Mouse (Mus musculus): ENCODE data around the gene Rc3h1.
"Not testable (repeated sequence)": the region's sequence is repeated elsewhere in the genome, so short reads cannot be mapped to it uniquely, and the experiment has no call there.

Rc3h1 gene

DNA sequence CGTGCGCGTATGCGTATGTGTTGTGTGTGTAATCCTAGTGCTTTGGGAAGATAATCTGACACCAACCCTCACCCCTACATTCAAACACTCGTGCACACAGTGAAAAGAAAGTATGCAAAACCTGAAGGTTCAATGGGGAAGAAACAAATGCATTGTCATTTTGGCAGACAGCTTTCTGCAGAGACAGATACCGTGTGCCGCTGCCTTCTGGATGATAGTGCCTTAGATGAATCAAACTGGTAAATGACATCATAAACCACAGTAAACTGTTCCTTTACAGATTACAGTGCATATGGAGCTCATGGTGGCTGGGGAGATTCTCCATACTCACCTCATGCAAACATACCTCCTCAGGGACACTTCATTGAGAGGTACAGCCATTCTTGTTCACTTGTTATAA is 57.0 kb downstream of the Rc3h1 start:
- no peak for DNase-seq (ENCODE audit: low read depth, low spot score)

DNA sequence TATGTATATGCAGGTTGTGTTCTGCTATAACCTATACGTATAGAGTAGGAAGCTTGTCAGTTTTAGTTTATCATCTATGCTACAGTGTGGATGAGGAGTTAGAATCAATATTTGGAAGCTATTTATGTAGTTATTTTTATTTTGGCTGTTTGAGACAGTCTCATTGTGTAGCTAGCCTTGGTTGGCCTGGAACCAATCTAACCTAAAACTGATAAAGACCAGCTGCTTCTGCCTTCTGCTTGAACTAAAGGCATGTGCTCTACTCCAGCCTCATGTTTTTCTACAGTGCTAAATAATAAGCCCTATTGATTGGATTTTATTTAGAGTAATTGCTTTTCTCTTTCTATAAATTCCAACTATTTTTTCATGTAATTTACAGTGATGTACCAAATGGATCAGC is 61.0 kb downstream of the Rc3h1 start:
- DNase-seq (ENCODE audit: low read depth, low spot score), result no peak

DNA sequence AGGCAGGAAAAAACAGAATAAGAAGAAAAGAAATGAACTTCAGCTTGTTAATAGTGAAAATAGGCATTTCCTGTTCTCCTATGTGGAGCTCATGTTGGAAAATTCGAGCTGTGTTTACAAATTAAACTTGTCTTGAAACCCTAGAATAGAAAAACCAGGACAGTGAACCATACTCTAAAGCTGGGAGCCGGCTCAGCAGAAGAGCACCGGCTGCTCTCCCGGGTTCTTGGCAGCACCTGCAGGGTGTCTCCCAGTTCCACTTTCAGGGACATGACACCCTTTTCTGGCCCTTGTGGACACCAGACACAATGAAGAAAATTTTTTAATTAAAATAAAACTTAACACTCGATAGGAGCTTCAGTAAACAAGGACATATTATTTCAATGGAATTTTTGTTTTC is 62.4 kb downstream of the Rc3h1 start:
- DNase-seq (ENCODE audit: low read depth, low spot score), result no peak

DNA sequence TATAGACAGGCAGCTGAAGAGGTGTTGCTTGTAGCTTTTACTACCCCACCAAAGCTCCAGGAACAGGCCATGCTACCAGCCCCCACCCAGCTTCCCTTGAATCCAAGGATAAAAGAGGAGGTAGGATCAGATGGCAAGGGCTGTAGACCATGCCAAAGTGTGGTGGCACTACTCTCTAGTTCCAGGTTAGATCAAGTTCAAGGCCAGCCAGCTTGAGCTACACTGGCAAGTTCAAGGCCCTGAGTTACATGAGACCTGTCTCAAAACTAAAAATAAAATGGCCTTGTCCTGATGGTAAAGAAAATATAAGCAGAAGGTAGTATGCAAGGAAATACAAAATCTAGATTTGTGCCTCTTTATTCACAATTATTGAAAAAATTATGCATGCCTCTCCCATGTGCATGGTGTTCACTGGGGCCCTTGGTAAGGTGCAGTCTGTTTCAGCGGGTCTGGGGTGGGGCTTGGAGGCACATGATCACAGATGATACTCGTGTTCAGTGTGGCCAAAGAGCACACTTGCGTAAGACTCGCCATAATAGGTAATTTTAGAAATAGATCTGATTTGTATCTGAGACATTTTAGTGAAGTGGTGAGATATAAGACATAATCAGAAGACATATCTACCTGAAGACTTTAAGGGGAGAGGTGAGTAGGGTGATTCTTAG is 72.0 kb downstream of the Rc3h1 start, which contains the start of gene Serpinc1:
Gene Serpinc1, plus strand, starts transcription at position 515 of the 665 bp plus-strand sequence.
- DNase-seq (ENCODE audit: low read depth, low spot score), result no peak

DNA sequence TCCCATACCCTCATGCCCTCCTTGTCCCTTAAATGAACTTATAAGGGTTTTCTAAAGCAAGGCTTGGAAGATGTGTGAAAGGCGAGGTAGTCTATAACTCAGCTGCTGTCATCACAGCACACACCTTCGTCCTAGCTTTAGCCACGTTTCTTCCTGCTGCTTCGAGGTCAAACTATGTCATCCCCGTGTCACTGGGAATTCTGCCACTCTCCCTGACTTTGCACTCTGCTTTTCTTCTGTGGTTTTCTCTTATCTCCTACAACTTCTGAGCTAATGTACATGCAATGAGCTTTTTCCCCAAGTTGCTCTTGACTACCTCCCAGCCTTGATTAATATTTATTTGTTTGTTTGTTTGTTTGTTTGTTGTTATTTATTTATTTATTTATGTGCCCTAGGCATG is 73.8 kb downstream of the Rc3h1 start:
- DNase-seq (ENCODE audit: low read depth, low spot score), result no peak

DNA sequence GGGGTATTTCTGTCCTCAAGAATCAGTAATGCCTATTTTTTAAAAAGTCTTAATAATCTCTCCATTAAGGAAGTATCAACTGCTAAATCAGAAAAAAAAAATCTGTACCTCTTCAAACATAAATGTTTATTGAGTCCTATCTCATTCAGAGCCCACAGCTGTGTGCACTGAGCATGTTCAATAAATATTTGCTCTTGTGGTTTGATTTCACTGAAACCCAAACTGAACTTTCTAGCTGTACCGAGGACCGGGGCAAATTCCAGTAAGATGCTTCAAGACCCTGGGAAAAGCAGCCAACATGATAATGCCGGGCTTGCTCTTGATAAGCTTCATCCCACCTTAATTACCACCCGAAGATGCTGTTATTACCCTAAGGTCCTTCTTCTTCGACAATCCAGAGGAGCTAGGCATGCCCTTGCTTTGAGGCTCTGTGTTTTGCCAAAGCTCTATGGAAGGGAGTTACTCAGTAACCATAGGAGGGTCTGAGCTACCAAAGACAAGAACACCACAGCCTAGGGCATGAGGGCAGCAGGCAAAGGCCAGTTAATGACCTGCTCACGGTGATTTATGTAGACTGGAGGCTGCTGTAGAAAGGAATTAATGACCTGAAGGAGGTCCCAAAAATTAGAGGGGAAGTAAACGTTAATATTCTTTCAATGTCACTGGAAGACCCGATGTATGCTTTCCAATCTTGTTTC is 74.5 kb downstream of the Rc3h1 start:
- DNase-seq (ENCODE audit: low read depth, low spot score), result no peak

DNA sequence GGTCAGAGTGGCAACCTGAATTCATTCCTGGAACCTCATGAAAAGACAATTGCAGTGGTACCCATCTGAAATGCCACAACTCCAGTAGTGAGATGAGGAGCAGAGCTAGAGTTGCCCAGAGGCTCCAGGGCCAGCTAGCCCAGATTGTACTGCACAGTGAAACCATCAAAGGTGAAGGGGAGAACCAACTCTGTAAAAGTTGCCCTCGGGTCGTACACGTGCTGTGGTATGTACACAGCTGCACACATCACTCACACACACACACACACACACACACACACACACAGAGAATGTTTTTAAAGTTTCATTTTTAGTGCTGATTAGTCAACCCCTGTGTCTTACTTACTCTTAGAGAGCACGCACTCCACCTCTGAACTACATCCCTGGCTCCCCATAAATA is 75.1 kb downstream of the Rc3h1 start:
- no peak for DNase-seq (ENCODE audit: low read depth, low spot score)

DNA sequence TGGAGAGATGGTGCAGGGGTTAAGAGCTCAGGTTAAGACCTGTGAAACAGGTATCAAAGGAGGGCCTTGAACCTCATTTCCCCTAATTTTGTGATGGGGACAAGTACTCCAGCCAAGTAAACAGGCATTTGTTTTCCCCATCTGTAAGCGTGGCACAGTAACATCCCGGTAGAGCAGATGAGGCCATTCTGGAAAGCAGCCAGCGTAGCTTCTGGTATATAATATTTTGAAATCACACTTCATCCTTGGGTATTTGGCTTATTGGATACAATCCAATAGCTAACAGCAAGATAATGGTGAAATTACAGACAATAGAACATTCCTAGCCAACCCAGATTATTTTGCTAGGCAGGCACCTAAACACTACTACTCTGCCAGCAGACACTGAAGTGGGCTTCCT is 76.7 kb downstream of the Rc3h1 start:
- no peak for DNase-seq (ENCODE audit: low read depth, low spot score)

DNA sequence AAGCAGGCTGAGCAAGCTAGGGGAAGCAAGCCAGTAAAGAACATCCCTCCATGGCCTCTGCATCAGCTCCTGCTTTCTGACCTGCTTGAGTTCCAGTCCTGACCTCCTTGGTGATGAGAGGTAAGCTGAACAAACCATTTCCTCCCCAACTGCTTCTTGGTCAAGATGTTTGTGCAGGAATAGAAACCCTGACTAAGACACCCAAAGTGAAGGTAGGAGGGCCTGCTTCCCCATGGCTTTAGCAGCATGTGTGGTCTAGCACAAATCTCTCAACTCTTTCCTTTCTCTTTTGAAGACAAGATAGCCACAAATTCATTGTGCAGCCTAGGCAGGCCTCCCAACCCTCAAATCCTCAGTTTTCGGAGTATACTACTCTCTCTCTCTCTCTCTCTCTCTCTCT is 78.5 kb downstream of the Rc3h1 start:
- not testable (repeated sequence) for DNase-seq (ENCODE audit: low read depth, low spot score)

DNA sequence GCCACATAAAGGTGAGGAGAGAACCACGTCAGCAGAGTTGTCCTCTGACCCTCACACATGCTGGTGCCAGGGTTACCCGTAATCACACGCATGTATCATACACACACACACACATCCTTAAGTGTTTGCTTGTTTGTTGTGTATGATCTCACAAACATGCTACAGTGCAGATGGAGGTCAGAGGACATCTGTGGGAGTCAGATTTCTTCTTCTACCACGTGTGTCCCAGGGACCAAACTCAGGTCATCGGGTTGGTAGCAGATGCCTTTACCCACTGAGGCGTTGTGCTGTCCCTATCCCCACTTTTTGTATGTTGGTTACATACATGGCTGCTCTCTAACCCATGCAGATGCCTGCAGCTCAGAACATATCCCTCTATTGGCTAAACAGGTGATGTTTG is 79.3 kb downstream of the Rc3h1 start:
- DNase-seq (ENCODE audit: low read depth, low spot score), result no peak

DNA sequence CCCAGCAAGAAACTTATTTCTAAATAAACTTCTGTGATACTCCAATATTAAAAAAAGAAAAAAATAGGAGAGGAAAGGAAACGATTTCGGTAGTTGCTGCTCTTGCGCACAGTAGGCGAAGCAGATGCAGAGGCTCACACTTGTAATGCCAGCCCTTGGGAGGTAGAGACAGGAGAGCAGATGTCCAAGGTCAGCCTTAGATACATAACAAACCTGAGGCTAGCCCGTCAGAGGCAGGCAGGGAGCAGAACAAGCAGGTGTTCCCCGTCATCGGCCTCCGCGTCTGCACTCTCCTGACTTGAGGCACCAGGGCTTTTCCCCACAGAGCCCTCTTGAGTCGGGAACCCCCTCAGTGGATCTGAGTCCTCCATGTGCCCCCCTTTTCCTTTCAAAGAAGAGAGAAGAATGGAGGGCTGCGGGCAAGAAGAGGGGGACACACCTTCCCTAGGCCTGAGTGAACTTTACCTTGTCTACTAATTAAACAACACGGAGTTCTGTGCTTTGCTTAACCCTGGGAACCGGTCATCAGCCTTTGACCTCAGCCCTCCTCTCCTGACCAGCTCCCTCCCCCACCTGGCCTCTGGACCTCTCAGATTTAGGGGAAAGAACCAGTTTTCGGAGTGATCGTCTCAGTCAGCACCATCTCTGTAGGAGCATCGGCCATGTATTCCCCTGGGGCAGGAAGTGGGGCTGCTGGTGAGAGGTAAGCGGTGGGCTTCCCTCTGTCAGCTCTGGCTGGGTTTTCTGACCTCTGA is 80.8 kb downstream of the Rc3h1 start:
- DNase-seq (ENCODE audit: low read depth, low spot score), result no peak

DNA sequence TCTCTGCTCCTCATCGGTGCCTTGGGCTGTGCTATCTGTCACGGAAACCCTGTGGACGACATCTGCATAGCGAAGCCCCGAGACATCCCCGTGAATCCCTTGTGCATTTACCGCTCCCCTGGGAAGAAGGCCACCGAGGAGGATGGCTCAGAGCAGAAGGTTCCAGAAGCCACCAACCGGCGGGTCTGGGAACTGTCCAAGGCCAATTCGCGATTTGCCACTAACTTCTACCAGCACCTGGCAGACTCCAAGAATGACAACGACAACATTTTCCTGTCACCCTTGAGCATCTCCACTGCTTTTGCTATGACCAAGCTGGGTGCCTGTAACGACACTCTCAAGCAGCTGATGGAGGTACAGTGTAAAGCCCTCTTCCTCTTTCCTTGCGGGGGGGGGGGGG is 83.2 kb downstream of the Rc3h1 start:
- DNase-seq (ENCODE audit: low read depth, low spot score), result peak; percentile 51

DNA sequence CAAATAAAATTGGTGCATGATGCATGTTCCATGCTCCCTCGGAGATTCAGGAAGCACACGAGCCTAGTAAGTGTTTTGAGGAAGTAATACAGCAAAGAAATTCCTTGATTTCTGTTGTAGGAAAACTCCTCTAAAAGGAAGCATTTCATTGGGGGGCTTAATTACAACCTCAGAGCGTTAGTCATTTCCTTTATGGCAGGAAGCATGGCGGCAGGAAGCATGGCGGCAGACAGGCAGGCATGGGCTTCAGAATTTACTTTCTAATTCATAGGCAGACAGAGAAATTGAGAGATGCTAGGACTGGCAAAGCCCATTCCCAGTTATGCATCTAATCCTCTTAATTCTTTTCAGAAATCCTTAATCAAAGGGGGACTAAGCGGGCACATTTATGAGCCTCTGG is 87.6 kb downstream of the Rc3h1 start:
- no peak for DNase-seq (ENCODE audit: low read depth, low spot score)

DNA sequence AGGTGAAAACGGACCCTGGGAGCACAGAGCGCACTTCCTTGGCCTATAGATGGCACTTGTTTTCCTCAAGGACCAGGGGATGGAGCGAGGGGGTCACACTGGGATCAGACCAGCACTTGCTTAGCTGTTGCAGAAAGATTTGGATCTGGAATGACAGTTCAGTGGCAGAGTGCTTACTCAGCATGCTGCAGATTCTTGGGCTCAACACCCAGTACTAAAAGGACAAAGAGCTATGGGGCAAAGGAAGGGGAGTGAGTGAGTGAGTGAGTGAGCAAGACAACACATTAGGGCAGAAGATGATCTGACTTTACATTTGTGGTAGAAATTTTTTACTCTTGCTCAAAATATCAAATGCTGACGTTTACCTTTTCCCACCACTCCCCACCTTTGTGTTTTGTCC is 98.7 kb downstream of the Rc3h1 start:
- DNase-seq (ENCODE audit: low read depth, low spot score), result no peak

DNA sequence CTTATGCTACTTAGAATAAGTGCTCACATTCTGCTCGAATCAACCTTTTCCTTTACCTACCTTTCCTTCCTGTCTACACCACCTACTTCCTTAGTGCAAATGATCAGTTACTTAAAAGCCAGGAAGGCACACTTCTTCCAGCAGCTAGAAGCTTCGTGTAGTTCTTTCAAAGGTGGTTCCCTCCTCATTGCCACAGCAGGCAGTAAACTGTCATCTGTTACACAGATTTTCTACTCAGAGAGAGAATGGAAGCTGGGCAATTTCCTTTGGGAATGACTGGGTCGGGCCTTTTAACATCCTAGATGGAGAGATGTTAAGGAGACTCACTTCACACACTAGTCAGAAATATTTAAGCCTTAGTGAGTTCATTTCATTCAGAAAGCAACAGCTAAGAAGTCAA is 99.3 kb downstream of the Rc3h1 start:
- DNase-seq (ENCODE audit: low read depth, low spot score), result peak; percentile 61

DNA sequence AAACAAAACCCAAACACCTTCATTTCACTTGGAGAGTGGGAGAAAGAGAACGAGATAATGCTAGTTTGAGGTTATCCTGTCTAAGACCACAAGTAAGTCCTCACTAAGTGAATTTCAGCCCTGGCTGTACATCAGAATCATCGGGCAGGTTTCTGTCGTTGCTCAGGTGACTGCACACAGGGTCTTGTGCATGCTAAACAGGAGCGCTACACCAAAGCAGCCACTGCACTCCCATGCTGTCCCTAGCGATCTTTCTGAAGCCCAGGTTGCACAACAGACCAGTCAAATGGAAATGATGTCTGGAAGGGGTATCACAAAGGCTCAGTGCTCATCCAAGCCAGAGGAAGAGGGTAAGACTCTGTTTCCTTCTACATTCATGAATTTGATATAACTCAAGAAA is 100.3 kb downstream of the Rc3h1 start:
- DNase-seq (ENCODE audit: low read depth, low spot score), result peak; percentile 32

DNA sequence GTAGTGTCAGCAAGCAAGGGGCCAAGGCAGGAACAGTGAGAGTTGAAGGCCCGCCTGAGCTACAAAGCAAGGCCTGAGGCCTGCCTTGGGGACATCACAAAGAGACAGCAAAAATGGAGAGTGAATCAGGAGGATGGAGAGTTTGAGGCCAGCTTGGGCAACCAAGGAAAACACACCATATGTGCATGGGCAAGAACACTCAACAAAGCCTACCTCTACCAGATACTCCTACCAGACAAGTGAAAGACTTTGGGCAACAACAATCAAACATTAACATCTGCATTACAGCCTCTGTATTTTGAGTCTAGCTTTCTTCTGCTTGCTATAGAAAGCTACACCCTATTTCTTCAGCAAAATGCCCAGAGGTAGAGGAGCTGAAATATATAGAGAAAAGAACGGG is 101.8 kb downstream of the Rc3h1 start:
- no peak for DNase-seq (ENCODE audit: low read depth, low spot score)

DNA sequence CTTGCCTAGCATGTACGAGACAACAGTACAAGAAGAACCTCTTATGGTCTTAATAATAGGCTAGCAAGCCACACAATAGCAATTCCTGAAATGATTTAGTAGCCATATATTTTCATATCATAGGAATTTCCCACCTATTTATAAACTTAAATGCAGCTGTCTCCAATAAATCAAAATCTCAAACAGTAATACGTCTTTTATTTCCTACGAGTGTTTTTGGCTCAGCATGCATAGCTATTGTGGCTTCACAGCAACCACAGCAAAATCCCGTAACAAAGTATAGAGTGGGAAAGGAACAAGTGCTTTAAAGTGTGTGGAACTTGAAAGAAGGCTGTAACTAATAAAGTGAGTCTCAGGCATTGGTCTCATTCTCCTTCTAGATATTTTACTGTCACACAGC is 104.2 kb downstream of the Rc3h1 start:
- DNase-seq (ENCODE audit: low read depth, low spot score), result no peak

DNA sequence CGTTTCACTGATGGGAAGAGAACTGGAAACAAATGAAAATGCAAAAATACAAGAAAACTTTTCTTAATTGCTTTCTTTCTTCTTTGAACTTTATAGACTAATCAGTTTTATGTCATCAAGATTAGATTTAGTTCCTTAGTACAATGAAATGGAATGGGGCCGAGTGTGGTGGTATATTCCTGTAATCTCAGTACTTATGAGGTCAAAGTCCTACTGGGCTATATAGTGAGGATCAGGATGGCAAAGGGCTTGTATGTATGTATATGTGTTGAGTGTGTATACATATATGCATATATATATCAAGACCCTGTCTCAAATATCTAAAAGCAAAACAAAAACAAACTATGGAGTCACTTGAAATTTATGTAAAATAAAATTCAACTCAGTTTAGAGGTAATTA is 110.2 kb downstream of the Rc3h1 start:
- no peak for DNase-seq (ENCODE audit: low read depth, low spot score)

DNA sequence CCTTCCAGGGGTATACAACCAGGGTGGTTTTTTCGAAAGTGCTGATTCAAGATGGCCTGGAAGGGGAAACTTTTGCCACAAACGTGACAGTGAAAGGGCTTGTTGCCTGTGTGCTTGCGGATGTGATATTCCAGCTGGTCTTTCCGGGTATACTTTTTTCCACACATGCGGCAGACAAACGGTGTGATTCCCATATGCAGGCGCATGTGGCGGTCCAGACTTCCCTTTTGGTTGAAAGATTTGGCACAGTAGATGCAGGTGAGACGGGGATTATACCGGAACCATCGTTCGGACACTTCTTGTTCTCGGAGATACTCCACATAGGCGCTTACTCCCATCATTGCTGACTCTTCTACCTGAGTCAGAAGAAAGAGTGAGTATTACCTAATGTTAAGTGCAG is 113.8 kb downstream of the Rc3h1 start:
- DNase-seq (ENCODE audit: low read depth, low spot score), result no peak
